Mouse (Mus musculus) gastrocnemius, postnatal 10 days (tissue): ENCODE results near the gene Ly6g6e. TPM values are rescaled to one million over a fixed set of nuclear protein-coding genes. Genes with fewer than 3 reads are reported as not detected.

Source experiments
- total RNA-seq, 2 experiments: library from RNA; stranded (reverse); gene quantifications; 2 replicates each; pipeline ENCODE4 v1.2.3; 2021

Ly6g6e gene
- total RNA-seq, 2 experiments from 2014 or later: not detected

Other genes starting within 250 kb of the Ly6g6e start
- 1 to 10 TPM; 8.9 to 9.0 TPM for gene Stk19, start 240.0 kb upstream of the Ly6g6e start, total RNA-seq
- 10 to 100 TPM; 12.3 to 15.3 TPM for gene Dxo, start 239.9 kb upstream of the Ly6g6e start, total RNA-seq
- gene Skiv2l, start 226.7 kb upstream of the Ly6g6e start, total RNA-seq: 10 to 100 TPM; 19.6 to 22.2 TPM
- 10 to 100 TPM; 13.7 to 17.3 TPM for gene Nelfe, start 226.5 kb upstream of the Ly6g6e start, total RNA-seq
- gene Cfb, start 214.4 kb upstream of the Ly6g6e start, total RNA-seq: 1 to 10 TPM; 1.9 to 4.1 TPM
- 1 to 10 TPM; 4.6 to 7.3 TPM for gene Zbtb12, start 197.4 kb upstream of the Ly6g6e start, total RNA-seq
- not detected for gene Gm20547, start 194.9 kb upstream of the Ly6g6e start, total RNA-seq
- 1 to 10 TPM; 4.3 to 5.6 TPM for gene C2, start 178.6 kb upstream of the Ly6g6e start, total RNA-seq
- gene Ehmt2, start 178.4 kb upstream of the Ly6g6e start, total RNA-seq: 10 to 100 TPM; 40.9 to 53.7 TPM
- gene Slc44a4, start 162.4 kb upstream of the Ly6g6e start, total RNA-seq: not detected
- gene Neu1, start 145.6 kb upstream of the Ly6g6e start, total RNA-seq: 1 to 10 TPM; 8.3 to 8.9 TPM
- gene Hspa1b, start 117.7 kb upstream of the Ly6g6e start, total RNA-seq: 1 to 10 TPM; 2.2 to 4.3 TPM
- gene Gm20481, start 107.0 kb upstream of the Ly6g6e start, total RNA-seq: not detected
- gene Hspa1a, start 104.7 kb upstream of the Ly6g6e start, total RNA-seq: 1 to 10 TPM; 3.8 to 6.4 TPM
- gene Hspa1l, start 104.2 kb upstream of the Ly6g6e start, total RNA-seq: 1 to 10 TPM; 6.2 to 9.9 TPM
- gene Lsm2, start 95.0 kb upstream of the Ly6g6e start, total RNA-seq: 10 to 100 TPM; 24.7 to 28.2 TPM
- gene Vars, start 75.9 kb upstream of the Ly6g6e start, total RNA-seq: 10 to 100 TPM; 31.4 to 40.7 TPM
- 1 to 10 TPM; 2.0 to 2.5 TPM for gene Vwa7, start 60.3 kb upstream of the Ly6g6e start, total RNA-seq
- 1 to 10 TPM; 2.8 to 3.1 TPM for gene Sapcd1, start 48.9 kb upstream of the Ly6g6e start, total RNA-seq
- 1 to 10 TPM; 1.5 to 3.5 TPM for gene Msh5, start 30.2 kb upstream of the Ly6g6e start, total RNA-seq
- gene Clic1, start 26.9 kb upstream of the Ly6g6e start, total RNA-seq: 10 to 100 TPM; 39.2 to 50.5 TPM
- 10 to 100 TPM; 45.3 to 51.9 TPM for gene Ddah2, start 17.9 kb upstream of the Ly6g6e start, total RNA-seq
- gene Ly6g6c, start 11.5 kb upstream of the Ly6g6e start, total RNA-seq: not detected
- under 1 TPM in 1 of 2 experiments, not detected in 1; 0.20 TPM for gene Mpig6b, start 10.7 kb upstream of the Ly6g6e start, total RNA-seq
- gene Ly6g6d, start 1.2 kb downstream of the Ly6g6e start, total RNA-seq: under 1 TPM in 1 of 2 experiments, not detected in 1; 0.97 TPM
- gene Ly6g6f, start 8.7 kb downstream of the Ly6g6e start, total RNA-seq: under 1 TPM in 1 of 2 experiments, not detected in 1; 0.23 TPM
- gene Abhd16a, start 12.4 kb downstream of the Ly6g6e start, total RNA-seq: 10 to 100 TPM; 59.1 to 65.0 TPM
- not detected for gene Ly6g5c, start 31.4 kb downstream of the Ly6g6e start, total RNA-seq
- under 1 TPM in 1 of 2 experiments, not detected in 1; 0.34 TPM for gene Ly6g5b, start 38.5 kb downstream of the Ly6g6e start, total RNA-seq
- gene Gpank1, start 44.6 kb downstream of the Ly6g6e start, total RNA-seq: 1 to 10 TPM; 4.9 to 6.3 TPM
- 100 to 1,000 TPM; 165 to 166 TPM for gene Csnk2b, start 45.2 kb downstream of the Ly6g6e start, total RNA-seq
- 10 to 100 TPM; 11.8 to 18.8 TPM for gene D17H6S53E, start 49.5 kb downstream of the Ly6g6e start, total RNA-seq
- not detected for gene Apom, start 55.1 kb downstream of the Ly6g6e start, total RNA-seq
- 100 to 1,000 TPM; 217 to 220 TPM for gene Bag6, start 58.3 kb downstream of the Ly6g6e start, total RNA-seq
- 100 to 1,000 TPM; 128 to 149 TPM for gene Prrc2a, start 88.0 kb downstream of the Ly6g6e start, total RNA-seq
- 1 to 10 TPM; 2.4 to 2.6 TPM for gene Aif1, start 99.2 kb downstream of the Ly6g6e start, total RNA-seq
- gene Lst1, start 111.5 kb downstream of the Ly6g6e start, total RNA-seq: 1 to 10 TPM; 4.6 to 5.3 TPM
- under 1 TPM; 0.68 to 0.75 TPM for gene Ltb, start 117.5 kb downstream of the Ly6g6e start, total RNA-seq
- gene Tnf, start 125.1 kb downstream of the Ly6g6e start, total RNA-seq: under 1 TPM; 0.23 to 0.99 TPM
- gene Lta, start 128.4 kb downstream of the Ly6g6e start, total RNA-seq: under 1 TPM in 1 of 2 experiments, not detected in 1; 0.16 TPM
- gene Gm16181, start 143.9 kb downstream of the Ly6g6e start, total RNA-seq: not detected
- gene Atp6v1g2, start 156.8 kb downstream of the Ly6g6e start, total RNA-seq: 1 to 10 TPM; 2.1 to 3.3 TPM
- 10 to 100 TPM in 1 of 2 experiments, 1 to 10 TPM in 1; 9.9 to 11.1 TPM for gene Nfkbil1, start 158.9 kb downstream of the Ly6g6e start, total RNA-seq
- 100 to 1,000 TPM; 147 to 169 TPM for gene Ddx39b, start 164.8 kb downstream of the Ly6g6e start, total RNA-seq
- 10 to 100 TPM; 39.3 to 47.2 TPM for gene H2-D1, start 185.8 kb downstream of the Ly6g6e start, total RNA-seq
- under 1 TPM; 0.23 to 0.70 TPM for gene H2-Q1, start 243.5 kb downstream of the Ly6g6e start, total RNA-seq